Mouse (Mus musculus): ENCODE measurements around the gene Negr1. TPM values are rescaled to one million over a fixed set of nuclear protein-coding genes. Genes with fewer than 3 reads are reported as not detected.

The Negr1 gene
- total RNA-seq, 1 experiment, result 0.31 TPM

DNA sequence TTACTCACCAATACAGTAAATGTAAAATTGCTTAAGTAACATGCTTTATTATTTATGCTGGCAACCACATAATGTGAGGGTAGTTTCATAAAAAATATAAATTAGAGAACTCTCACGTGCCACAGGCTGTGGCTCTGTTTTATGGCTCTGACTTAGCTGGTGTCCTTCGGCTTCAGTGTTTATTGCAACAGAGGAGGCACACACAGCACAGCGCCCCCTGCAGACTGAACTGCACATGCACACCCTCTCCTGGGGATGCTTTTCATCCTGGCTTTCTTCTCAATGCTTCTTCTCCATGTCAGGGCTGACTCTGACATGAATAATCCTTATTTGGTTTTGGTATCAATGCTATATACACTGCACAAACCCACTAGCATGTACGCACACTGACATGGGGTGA is 707.1 kb downstream of the Negr1 start:
- Histone ChIP-seq H3K4me3 (ENCODE audit: insufficient read depth in 1 of 2, low read depth in 1 of 2, low read length in 2 of 2, poor library complexity in 1 of 2, severe bottlenecking in 1 of 2) (no peak overlapping the region), H3K9me3 (ENCODE audit: control insufficient read depth, insufficient read depth, low read depth, low read length) (no peaks in the 10 kb centered on the region), H3K36me3 (ENCODE audit: control insufficient read depth, insufficient read depth, low read length, poor library complexity, severe bottlenecking) (no peaks in the 10 kb centered on the region), H3K27ac (ENCODE audit: insufficient read depth, low read depth, low read length, poor library complexity, severe bottlenecking) (no peak overlapping the region), H3K9ac (ENCODE audit: insufficient read depth, low read depth, low read length, poor library complexity, severe bottlenecking) (no peak overlapping the region), H3K4me1 (ENCODE audit: control insufficient read depth in 2 of 2, insufficient read depth in 2 of 2, low read length in 2 of 2, poor library complexity in 1 of 2) (no peaks in the 10 kb centered on the region; a peak in 1 of 4 replicates)
- in situ Hi-C loops (cut with MboI; ENCODE audit: low sequenced_read_pairs in 2 of 2, unreplicated experiment in 2 of 2), result no loop called here
- TF ChIP-seq HCFC1 (IDR thresholded peaks at IDR 0.05; ENCODE audit: borderline replicate concordance, insufficient read depth, low read length) (no peak), MAFK (IDR thresholded peaks at IDR 0.05; ENCODE audit: insufficient read depth, low read depth, low read length) (no peak), ZNF384 (IDR thresholded peaks at IDR 0.05; ENCODE audit: low read depth, low read length) (no peak), CHD2 (IDR thresholded peaks at IDR 0.05; ENCODE audit: low read depth, low read length) (no peak), ZC3H11A (IDR thresholded peaks at IDR 0.05; ENCODE audit: borderline replicate concordance, low read depth, low read length) (no peak)
- DNase-seq (ENCODE audit: low read depth, low spot score), result peak; percentile 21

DNA sequence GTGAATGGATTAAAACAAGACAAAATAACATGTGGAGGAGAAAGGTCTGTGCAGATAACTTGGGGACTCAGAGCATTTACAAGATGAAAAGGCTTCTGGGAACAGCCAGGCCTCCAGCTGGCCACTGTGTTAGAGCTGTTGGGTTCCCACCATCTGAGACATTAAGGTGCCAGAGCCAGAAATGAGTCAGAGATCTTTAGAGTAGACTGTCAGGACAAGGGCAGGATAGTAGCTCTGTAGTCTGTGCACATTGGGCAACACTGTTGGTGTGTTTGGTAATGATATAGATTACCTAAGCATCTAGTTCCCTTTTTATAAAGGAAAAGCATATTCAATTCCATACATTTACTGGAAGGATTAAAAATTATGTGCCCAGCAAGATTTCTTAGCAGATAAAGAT is 710.8 kb downstream of the Negr1 start:
- Histone ChIP-seq H3K4me1 (ENCODE audit: control insufficient read depth in 2 of 2, insufficient read depth in 2 of 2, low read length in 2 of 2, poor library complexity in 1 of 2) (peaks cover 0 to 3% of the 10 kb centered on the region in 2 experiments; a peak in 2 of 4 replicates), H3K9ac (ENCODE audit: insufficient read depth, low read depth, low read length, poor library complexity, severe bottlenecking) (no peak overlapping the region), H3K4me3 (ENCODE audit: insufficient read depth in 1 of 2, low read depth in 1 of 2, low read length in 2 of 2, poor library complexity in 1 of 2, severe bottlenecking in 1 of 2) (no peak overlapping the region), H3K36me3 (ENCODE audit: control insufficient read depth, insufficient read depth, low read length, poor library complexity, severe bottlenecking) (no peaks in the 10 kb centered on the region), H3K27ac (ENCODE audit: insufficient read depth, low read depth, low read length, poor library complexity, severe bottlenecking) (no peak overlapping the region), H3K9me3 (ENCODE audit: control insufficient read depth, insufficient read depth, low read depth, low read length) (no peaks in the 10 kb centered on the region)
- in situ Hi-C loops (cut with MboI; ENCODE audit: low sequenced_read_pairs in 2 of 2, unreplicated experiment in 2 of 2), result no loop called here
- TF ChIP-seq CHD2 (IDR thresholded peaks at IDR 0.05; ENCODE audit: low read depth, low read length), result no peak
- no peak for TF ChIP-seq ZNF384 (IDR thresholded peaks at IDR 0.05; ENCODE audit: low read depth, low read length)
- DNase-seq (ENCODE audit: low read depth, low spot score), result no peak

DNA sequence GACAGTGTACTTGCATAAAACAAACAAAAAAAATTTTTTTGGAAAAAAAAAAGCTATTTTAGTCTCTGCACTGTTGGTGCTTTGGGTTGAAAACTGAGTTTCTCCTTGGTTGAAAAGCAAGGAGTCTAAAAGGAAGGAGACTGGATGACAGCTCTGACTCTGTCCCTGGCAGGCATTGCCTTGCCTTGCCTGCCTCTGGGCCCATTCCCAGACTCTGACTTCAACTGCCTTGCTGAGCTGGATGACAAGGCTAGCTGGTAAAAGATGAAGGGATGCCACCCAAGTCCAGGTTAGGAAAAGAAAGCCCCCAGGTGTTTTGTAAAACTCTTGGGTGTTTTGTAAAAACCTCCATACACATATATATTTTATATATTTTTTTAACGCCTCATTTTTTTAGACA is 712.5 kb downstream of the Negr1 start:
- H3K4me1 ChIP-seq (ENCODE audit: control insufficient read depth in 2 of 2, insufficient read depth in 2 of 2, low read length in 2 of 2, poor library complexity in 1 of 2), result peaks cover 0 to 3% of the 10 kb centered on the region in 2 experiments; a peak in 1 of 4 replicates
- H3K36me3 ChIP-seq (ENCODE audit: control insufficient read depth, insufficient read depth, low read length, poor library complexity, severe bottlenecking), result no peaks in the 10 kb centered on the region
- no peak overlapping the region for H3K9ac ChIP-seq (ENCODE audit: insufficient read depth, low read depth, low read length, poor library complexity, severe bottlenecking)
- no peak overlapping the region for H3K27ac ChIP-seq (ENCODE audit: insufficient read depth, low read depth, low read length, poor library complexity, severe bottlenecking)
- in situ Hi-C loops (cut with MboI; ENCODE audit: low sequenced_read_pairs in 2 of 2, unreplicated experiment in 2 of 2), result no loop called here
- no peak for DNase-seq (ENCODE audit: low read depth, low spot score)
- H3K9me3 ChIP-seq (ENCODE audit: control insufficient read depth, insufficient read depth, low read depth, low read length), result no peaks in the 10 kb centered on the region
- H3K4me3 ChIP-seq (ENCODE audit: insufficient read depth in 1 of 2, low read depth in 1 of 2, low read length in 2 of 2, poor library complexity in 1 of 2, severe bottlenecking in 1 of 2), result no peak overlapping the region
- TF ChIP-seq ZNF384 (IDR thresholded peaks at IDR 0.05; ENCODE audit: low read depth, low read length) (no peak), HCFC1 (IDR thresholded peaks at IDR 0.05; ENCODE audit: borderline replicate concordance, insufficient read depth, low read length) (no peak), ZC3H11A (IDR thresholded peaks at IDR 0.05; ENCODE audit: borderline replicate concordance, low read depth, low read length) (no peak), MAFK (IDR thresholded peaks at IDR 0.05; ENCODE audit: insufficient read depth, low read depth, low read length) (no peak), CHD2 (IDR thresholded peaks at IDR 0.05; ENCODE audit: low read depth, low read length) (no peak)

DNA sequence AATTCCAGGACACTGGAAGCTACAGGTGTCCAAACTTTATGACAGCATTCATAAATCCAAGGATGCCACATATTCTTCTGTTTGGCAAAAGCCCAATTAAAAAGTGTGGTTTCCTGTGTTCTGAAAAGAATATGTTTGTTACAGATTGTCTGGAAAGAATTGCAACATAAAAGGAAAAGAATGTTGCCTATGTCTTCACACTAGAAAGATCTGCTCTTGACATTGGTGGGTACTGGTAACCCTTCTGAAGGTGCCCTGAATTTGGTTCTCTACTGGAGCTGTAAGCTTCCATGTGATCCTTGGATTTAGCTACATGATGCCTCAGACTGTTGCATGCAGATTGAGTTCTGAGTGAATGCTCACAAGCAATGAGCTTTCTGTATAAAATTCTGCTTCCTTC is 718.1 kb downstream of the Negr1 start:
- H3K9ac ChIP-seq (ENCODE audit: insufficient read depth, low read depth, low read length, poor library complexity, severe bottlenecking), result no peak overlapping the region
- TF ChIP-seq CHD2 (IDR thresholded peaks at IDR 0.05; ENCODE audit: low read depth, low read length) (no peak), ZNF384 (IDR thresholded peaks at IDR 0.05; ENCODE audit: low read depth, low read length) (no peak), ZC3H11A (IDR thresholded peaks at IDR 0.05; ENCODE audit: borderline replicate concordance, low read depth, low read length) (no peak), MAFK (IDR thresholded peaks at IDR 0.05; ENCODE audit: insufficient read depth, low read depth, low read length) (no peak), HCFC1 (IDR thresholded peaks at IDR 0.05; ENCODE audit: borderline replicate concordance, insufficient read depth, low read length) (no peak)
- DNase-seq (ENCODE audit: low read depth, low spot score), result no peak
- no peak overlapping the region for H3K4me3 ChIP-seq (ENCODE audit: insufficient read depth in 1 of 2, low read depth in 1 of 2, low read length in 2 of 2, poor library complexity in 1 of 2, severe bottlenecking in 1 of 2)
- H3K4me1 ChIP-seq (ENCODE audit: control insufficient read depth in 2 of 2, insufficient read depth in 2 of 2, low read length in 2 of 2, poor library complexity in 1 of 2), result peaks cover 0 to 2% of the 10 kb centered on the region in 2 experiments; a peak in 1 of 4 replicates
- H3K27ac ChIP-seq (ENCODE audit: insufficient read depth, low read depth, low read length, poor library complexity, severe bottlenecking), result no peak overlapping the region
- no peaks in the 10 kb centered on the region for H3K36me3 ChIP-seq (ENCODE audit: control insufficient read depth, insufficient read depth, low read length, poor library complexity, severe bottlenecking)
- H3K9me3 ChIP-seq (ENCODE audit: control insufficient read depth, insufficient read depth, low read depth, low read length), result no peaks in the 10 kb centered on the region
- in situ Hi-C loops (cut with MboI; ENCODE audit: low sequenced_read_pairs in 2 of 2, unreplicated experiment in 2 of 2), result no loop called here

DNA sequence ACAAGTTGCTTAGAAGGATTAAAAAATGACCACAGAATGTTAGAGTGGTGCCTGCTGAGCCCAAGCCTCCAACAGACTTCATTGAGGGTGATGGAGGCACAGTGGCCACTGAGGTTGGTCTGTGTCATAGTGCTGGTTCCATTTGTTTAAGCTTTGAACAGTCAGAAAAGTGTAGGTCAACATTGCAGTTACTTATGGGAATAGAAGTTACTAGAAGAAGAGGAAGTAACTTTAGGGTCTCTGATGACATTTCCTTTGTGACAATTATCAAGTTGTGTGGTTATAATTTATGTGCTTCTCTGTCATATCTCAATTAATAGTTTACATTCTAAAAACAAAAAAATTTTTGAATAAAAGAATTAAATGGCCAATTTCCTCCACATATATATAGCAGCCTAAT is 719.7 kb downstream of the Negr1 start:
- Histone ChIP-seq H3K27ac (ENCODE audit: insufficient read depth, low read depth, low read length, poor library complexity, severe bottlenecking) (no peak overlapping the region), H3K9ac (ENCODE audit: insufficient read depth, low read depth, low read length, poor library complexity, severe bottlenecking) (no peak overlapping the region), H3K36me3 (ENCODE audit: control insufficient read depth, insufficient read depth, low read length, poor library complexity, severe bottlenecking) (no peaks in the 10 kb centered on the region), H3K9me3 (ENCODE audit: control insufficient read depth, insufficient read depth, low read depth, low read length) (no peaks in the 10 kb centered on the region), H3K4me1 (ENCODE audit: control insufficient read depth in 2 of 2, insufficient read depth in 2 of 2, low read length in 2 of 2, poor library complexity in 1 of 2) (no peaks in the 10 kb centered on the region), H3K4me3 (ENCODE audit: insufficient read depth in 1 of 2, low read depth in 1 of 2, low read length in 2 of 2, poor library complexity in 1 of 2, severe bottlenecking in 1 of 2) (no peak overlapping the region)
- in situ Hi-C loops (cut with MboI; ENCODE audit: low sequenced_read_pairs in 2 of 2, unreplicated experiment in 2 of 2), result no loop called here
- no peak for DNase-seq (ENCODE audit: low read depth, low spot score)
- no peak for TF ChIP-seq HCFC1 (IDR thresholded peaks at IDR 0.05; ENCODE audit: borderline replicate concordance, insufficient read depth, low read length)
- TF ChIP-seq ZC3H11A (IDR thresholded peaks at IDR 0.05; ENCODE audit: borderline replicate concordance, low read depth, low read length), result no peak
- no peak for TF ChIP-seq CHD2 (IDR thresholded peaks at IDR 0.05; ENCODE audit: low read depth, low read length)
- TF ChIP-seq MAFK (IDR thresholded peaks at IDR 0.05; ENCODE audit: insufficient read depth, low read depth, low read length), result no peak
- TF ChIP-seq ZNF384 (IDR thresholded peaks at IDR 0.05; ENCODE audit: low read depth, low read length), result no peak

All from ES-E14 (cell line).